ENCODE assay signal across 11 mouse cellular contexts in the genomic region with DNA sequence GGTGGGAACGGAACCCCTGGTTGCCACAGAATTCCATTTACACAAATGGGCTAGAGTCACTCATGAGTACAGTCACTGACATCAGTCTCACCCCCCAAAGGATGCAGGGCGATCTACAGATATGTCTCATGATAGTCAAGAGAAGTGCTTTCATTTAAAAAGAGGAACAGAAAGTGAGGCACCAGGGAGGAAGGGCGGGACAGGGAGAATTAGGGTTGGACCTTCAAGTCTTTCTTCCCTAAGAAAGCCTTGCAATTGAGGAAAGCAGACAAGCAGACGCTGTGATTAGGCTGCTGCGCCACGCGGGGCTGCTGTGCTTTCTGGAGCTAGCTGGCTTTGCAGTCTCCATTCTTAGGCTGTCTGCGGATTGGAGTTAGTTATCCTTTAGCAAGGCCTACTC. TPM values are rescaled to one million over a fixed set of nuclear protein-coding genes. Genes with fewer than 3 reads are reported as not detected.
DNase-seq lines count a peak whose midpoint lies in the region; ATAC-seq lines count a peak whose summit lies in the region.
"Had no signal": no experiment of that assay in that cellular context is flagged by ENCODE, and none has a peak within 500 bp of the region (broad histone marks: within the 10 kb centered on the region; RNA-seq: fewer than 3 reads in every experiment).

No protein-coding gene starts in this region.

- no peak overlapping the region for H3K9ac ChIP-seq in heart, embryonic 12.5 days
- H3K9ac ChIP-seq: limb, embryonic 13.5 days had no signal

- no peak for ATAC-seq in heart, embryonic 12.5 days (ENCODE audit: insufficient number of reproducible peaks, low FRiP score)
- peak; percentile 73 for ATAC-seq in common myeloid progenitor, adult 5-6 weeks (replicated peaks; ENCODE audit: low read depth, poor library complexity, severe bottlenecking)
- no peak for ATAC-seq in CD4-positive, CD25-positive, alpha-beta regulatory T cell, adult 4 months

- peak; percentile 96 for DNase-seq in heart, adult 11 months
- DNase-seq in right cerebral cortex, postnatal 10 days (ENCODE audit: low spot score in 2 of 2): peak; percentile 58 to 63
- DNase-seq in right cerebral cortex, adult 18-20 months: no peak
- DNase-seq in splenic B cell, adult 2 months (ENCODE audit: low read depth, low spot score): peak; percentile 89
- DNase-seq: heart, postnatal 10 days; kidney, adult 2 months had no signal

- no peak overlapping the region for H3K4me3 ChIP-seq in heart, embryonic 12.5 days
- H3K4me3 ChIP-seq: limb, embryonic 13.5 days; midbrain, embryonic 10.5 days had no signal

- H3K27me3 ChIP-seq in heart, embryonic 12.5 days (replicated peaks): no peaks in the 10 kb centered on the region
- H3K27me3 ChIP-seq in splenic B cell, adult 2 months (ENCODE audit: control insufficient read depth, insufficient read depth, low read length, poor library complexity, severe bottlenecking): no peaks in the 10 kb centered on the region
- H3K27me3 ChIP-seq: limb, embryonic 13.5 days had no signal

- no peak overlapping the region for H3K4me2 ChIP-seq in heart, embryonic 12.5 days
- H3K4me2 ChIP-seq: limb, embryonic 13.5 days had no signal

- no peaks in the 10 kb centered on the region for H3K36me3 ChIP-seq in heart, embryonic 12.5 days
- H3K36me3 ChIP-seq in splenic B cell, adult 2 months (ENCODE audit: control insufficient read depth, insufficient read depth, low read length, poor library complexity, severe bottlenecking): no peaks in the 10 kb centered on the region
- H3K36me3 ChIP-seq: limb, embryonic 13.5 days; midbrain, embryonic 10.5 days had no signal

- no peaks in the 10 kb centered on the region for H3K9me3 ChIP-seq in heart, embryonic 12.5 days (replicated peaks)
- H3K9me3 ChIP-seq: limb, embryonic 13.5 days; midbrain, embryonic 10.5 days had no signal

- 38% methylated on average over 8 of the region's 8 CpGs for WGBS in heart, embryonic 12.5 days

- H3K27ac ChIP-seq in heart, embryonic 12.5 days (ENCODE audit: poor library complexity, severe bottlenecking): no peak overlapping the region
- H3K27ac ChIP-seq: limb, embryonic 13.5 days; midbrain, embryonic 10.5 days had no signal

- peaks cover 9% of the 10 kb centered on the region for H3K4me1 ChIP-seq in heart, embryonic 12.5 days (replicated peaks)

RNA-seq across cellular contexts. Expression of a gene that starts 8.2 kb away (rescaled TPM):
- polyA plus RNA-seq in heart, embryonic 12.5 days (2016; fragmentation: Nextera tagmentation; extraction: Ambion mirVana): 56.5 and 62.1 TPM in 2 replicates
- total RNA-seq in common myeloid progenitor, adult 5-6 weeks (2017): 0.18 TPM in 1 of 2 replicates, not detected in the other
- not detected for polyA plus RNA-seq in CD4-positive, CD25-positive, alpha-beta regulatory T cell, adult 4 months (2017; shearing (Covaris generic))

RNA-seq across cellular contexts. Expression of a gene that starts 22.9 kb away (rescaled TPM):
- 7.1 and 7.3 TPM in 2 replicates for polyA plus RNA-seq in heart, embryonic 12.5 days (2016; fragmentation: Nextera tagmentation; extraction: Ambion mirVana)
- 0.41 TPM in 1 of 2 replicates, not detected in the other for total RNA-seq in common myeloid progenitor, adult 5-6 weeks (2017)
- 1 to 10 TPM in 1 of 2 experiments, under 1 TPM in 1; 0.91 to 1.3 TPM for polyA plus RNA-seq in CD4-positive, CD25-positive, alpha-beta regulatory T cell, adult 4 months (2017; shearing (Covaris generic))

Comparison
In these comparisons a context has a peak if more than half of its experiments do, and no peak if none do; other contexts are left out.
1. RNA of a gene that starts 8.2 kb away (polyA plus RNA-seq): 56.5 to 62.1 TPM in heart, embryonic 12.5 days; not detected in CD4-positive, CD25-positive, alpha-beta regulatory T cell, adult 4 months; every median in the first group is over 10 times any median in the second.